Mouse (Mus musculus) megakaryocyte, embryonic 14.5 days (primary cell): ENCODE results near the gene Apol9a. TPM values are rescaled to one million over a fixed set of nuclear protein-coding genes. Genes with fewer than 3 reads are reported as not detected.

Experiments used
- H3K27me3 ChIP-seq: replicated peaks from 2 replicates; pipeline ENCODE3; 2012; ENCODE audit warnings: inconsistent platforms
- H3K36me3 ChIP-seq: replicated peaks from 2 replicates; pipeline ENCODE3; 2012; ENCODE audit warnings: low read length, inconsistent platforms, mixed read lengths
- H3K4me1 ChIP-seq: 2 replicates; pipeline ENCODE4 v1.6.1; 2012; ENCODE audit warnings: inconsistent platforms
- H3K4me3 ChIP-seq: replicated peaks from 2 replicates; pipeline ENCODE3; 2012; ENCODE audit warnings: moderate library complexity, mild to moderate bottlenecking, inconsistent platforms
- H3K9me3 ChIP-seq: 2 replicates; pipeline ENCODE4 v1.6.1; 2012; ENCODE audit warnings: inconsistent platforms
- FLI1 ChIP-seq: IDR thresholded peaks from 2 replicates; pipeline ENCODE4 v1.6.1; 2012; ENCODE audit warnings: low read length, inconsistent platforms, mixed read lengths
- GATA1 ChIP-seq: IDR thresholded peaks from 3 replicates; pipeline ENCODE4 v1.6.1; 2012; ENCODE audit warnings: mixed read lengths, low read length, inconsistent platforms, borderline replicate concordance
- polyA plus RNA-seq: library from polyadenylated mRNA; stranded (reverse); fragments of >175 nt; gene quantifications from 2 replicates; pipeline ENCODE4 v1.2.3, GENCODE M21; 2012; ENCODE audit warnings: low replicate concordance; ENCODE audit not compliant: insufficient read depth

Apol9a gene
- polyA plus RNA-seq, 1 experiment, result not detected

DNA sequence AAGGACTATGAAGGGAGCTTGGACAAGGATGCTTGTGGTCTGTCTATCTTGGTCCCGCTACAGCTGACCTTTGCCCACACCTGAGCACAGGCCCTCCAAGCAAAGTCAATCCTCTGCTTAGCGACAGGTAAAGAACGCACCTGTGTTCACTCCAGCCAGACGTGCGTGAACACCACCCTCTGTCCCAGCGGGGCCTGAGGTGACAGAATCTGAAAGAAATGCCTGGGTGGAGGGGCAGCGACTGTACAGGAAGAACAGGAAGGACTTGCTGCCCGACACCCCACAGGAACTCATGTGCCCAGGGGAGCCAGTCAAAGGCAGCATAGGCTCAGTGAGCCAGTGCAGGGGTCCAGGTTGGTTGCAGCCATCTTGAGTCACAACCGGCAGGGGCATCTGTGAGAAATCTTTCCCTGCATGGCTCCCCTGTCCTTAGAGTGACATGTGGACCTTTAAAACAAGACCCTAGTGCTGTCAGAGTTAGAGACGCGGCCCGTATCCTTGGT, 42.1 kb downstream of the Apol9a start:
- TF ChIP-seq GATA1, result no peak
- TF ChIP-seq FLI1, result no peak
- no peaks in the 10 kb centered on the region for H3K36me3 ChIP-seq
- H3K4me3 ChIP-seq, result no peak overlapping the region
- H3K4me1 ChIP-seq, result peaks cover 11% of the 10 kb centered on the region
- no peaks in the 10 kb centered on the region for H3K9me3 ChIP-seq
- H3K27me3 ChIP-seq, result peaks cover 25% of the 10 kb centered on the region

DNA sequence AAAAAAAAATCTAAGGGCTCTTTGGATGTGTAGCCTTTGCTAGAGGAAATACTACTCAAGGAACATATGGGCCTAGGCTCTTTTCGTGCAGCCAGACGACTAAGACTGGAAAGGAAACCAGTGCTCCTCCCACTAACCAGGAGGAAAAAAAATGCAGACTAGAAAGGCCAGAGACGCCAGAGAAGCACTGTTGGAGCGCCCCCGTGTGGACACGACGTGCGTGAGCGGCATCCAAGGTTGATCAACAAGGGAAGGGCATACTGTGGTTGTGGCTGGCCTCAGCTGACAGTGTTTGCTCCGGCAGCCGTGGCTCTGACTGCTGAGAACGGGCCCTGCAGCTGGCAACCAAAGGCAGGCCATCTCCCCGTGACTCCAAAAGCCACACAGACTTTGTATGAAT, 42.8 kb downstream of the Apol9a start:
- Histone ChIP-seq H3K36me3 (no peaks in the 10 kb centered on the region), H3K4me1 (peaks cover 11% of the 10 kb centered on the region), H3K4me3 (peak overlapping the region; percentile 65), H3K27me3 (peaks cover 28% of the 10 kb centered on the region), H3K9me3 (no peaks in the 10 kb centered on the region)
- no peak for TF ChIP-seq GATA1

DNA sequence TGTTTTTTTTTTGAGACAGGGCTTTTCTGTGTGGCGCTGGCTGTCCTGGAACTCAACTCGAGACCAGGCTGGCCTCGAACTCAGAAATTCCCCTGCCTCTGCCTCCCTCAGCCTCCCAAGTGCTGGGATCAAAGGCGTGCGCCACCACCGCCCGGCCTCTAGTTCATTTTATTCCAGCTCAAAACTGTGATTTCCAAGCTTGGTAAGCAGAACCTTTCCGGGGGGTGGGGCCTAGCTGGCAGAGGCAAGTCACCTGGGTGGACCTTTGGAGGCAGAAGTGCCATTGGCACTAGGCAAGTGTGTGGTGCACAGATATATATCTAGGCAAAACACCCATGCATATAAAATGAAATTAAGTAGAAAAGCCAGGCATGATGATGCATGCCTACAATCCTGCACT, 43.4 kb downstream of the Apol9a start:
- no peak for TF ChIP-seq FLI1
- no peak for TF ChIP-seq GATA1
- Histone ChIP-seq H3K27me3 (peaks cover 30% of the 10 kb centered on the region), H3K4me3 (no peak overlapping the region)

DNA sequence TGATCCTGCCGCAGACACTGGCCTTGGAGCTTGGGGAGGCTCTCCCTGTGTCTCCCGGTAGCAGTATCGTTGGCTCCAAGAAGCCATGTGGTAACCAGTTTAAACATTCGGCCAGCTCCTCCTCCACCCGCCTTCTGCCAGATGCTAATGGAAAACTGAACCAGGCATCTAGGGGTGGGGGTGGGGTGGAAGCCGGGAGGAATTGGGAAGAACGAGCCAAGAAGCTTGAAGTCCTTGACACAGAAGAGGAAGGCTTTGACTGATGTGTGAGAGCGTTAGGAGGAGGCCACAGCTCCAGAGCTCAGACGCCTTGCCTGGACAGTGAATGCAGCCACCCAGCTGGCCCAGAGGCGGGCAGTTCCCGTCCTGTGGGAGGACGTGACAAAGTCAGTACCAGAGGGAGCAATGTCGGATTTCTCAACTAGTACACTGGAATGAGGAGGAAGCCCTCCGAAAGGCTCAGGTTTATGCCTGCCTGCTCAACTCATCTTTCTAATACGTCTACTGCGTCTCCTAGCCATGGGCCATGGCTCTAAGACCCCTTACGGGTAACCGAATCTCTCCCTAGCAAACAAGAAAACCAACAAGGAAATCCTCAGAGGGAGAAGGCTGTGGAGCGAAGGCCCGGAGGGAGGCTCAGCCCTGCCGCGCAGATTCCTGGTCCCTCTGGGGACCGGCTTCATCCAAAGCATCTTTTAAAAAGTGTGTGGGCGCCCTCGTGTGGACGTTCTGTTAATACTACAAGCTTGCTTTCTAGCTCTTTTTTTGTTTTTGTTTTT, 44.0 kb downstream of the Apol9a start:
- H3K27me3 ChIP-seq, result peaks cover 32% of the 10 kb centered on the region
- TF ChIP-seq GATA1 (no peak), FLI1 (no peak)
- H3K9me3 ChIP-seq, result no peaks in the 10 kb centered on the region
- no peak overlapping the region for H3K4me3 ChIP-seq
- H3K36me3 ChIP-seq, result no peaks in the 10 kb centered on the region
- peaks cover 11% of the 10 kb centered on the region for H3K4me1 ChIP-seq

More for the DNA sequence above, 43.4 kb downstream of the Apol9a start:
- Histone ChIP-seq H3K9me3 (no peaks in the 10 kb centered on the region), H3K36me3 (no peaks in the 10 kb centered on the region), H3K4me1 (peaks cover 11% of the 10 kb centered on the region)

DNA sequence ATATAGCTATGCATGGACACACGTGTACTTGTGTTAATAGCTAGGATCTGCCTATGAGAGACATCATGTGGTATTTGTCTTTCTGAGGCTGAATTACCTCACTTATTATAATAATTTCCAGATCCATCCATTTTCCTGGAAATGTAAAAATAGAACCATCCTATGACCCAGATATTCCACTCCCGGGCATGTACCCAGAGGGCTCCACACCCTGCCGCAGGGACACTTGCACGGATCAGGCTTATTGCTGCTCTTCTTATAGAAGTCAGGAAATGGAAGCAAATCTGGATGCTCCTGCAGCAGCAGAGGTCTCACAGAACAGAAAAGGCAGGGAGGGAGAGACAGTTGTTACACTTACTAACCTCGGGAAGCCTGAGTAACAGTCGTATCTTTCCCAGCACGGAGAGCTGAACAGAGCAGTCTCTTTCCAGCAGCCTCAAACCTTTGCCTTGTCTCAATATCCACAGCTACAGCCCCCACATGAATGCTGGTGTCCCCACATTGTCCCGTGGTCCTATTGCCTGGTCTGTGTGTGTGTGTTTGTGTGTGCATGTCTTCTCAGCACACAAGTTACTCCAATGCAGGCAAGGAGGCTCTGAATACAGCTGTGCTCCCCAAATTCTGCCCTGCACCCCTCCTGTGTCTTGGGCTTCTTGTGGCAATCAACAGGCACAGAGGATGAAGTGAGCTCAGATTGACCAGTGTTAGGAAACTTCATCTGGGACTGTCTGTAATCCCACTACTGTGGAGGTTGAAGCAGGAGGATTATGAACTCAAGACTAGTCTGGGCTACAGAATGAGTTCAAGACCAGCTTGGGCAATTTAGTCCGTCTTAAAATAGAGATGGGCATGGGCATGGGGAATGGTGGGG, 45.0 kb downstream of the Apol9a start:
- TF ChIP-seq GATA1, result no peak
- H3K4me3 ChIP-seq, result no peak overlapping the region
- H3K9me3 ChIP-seq, result no peaks in the 10 kb centered on the region
- H3K4me1 ChIP-seq, result peaks cover 11% of the 10 kb centered on the region
- no peaks in the 10 kb centered on the region for H3K36me3 ChIP-seq
- H3K27me3 ChIP-seq, result peaks cover 30% of the 10 kb centered on the region

DNA sequence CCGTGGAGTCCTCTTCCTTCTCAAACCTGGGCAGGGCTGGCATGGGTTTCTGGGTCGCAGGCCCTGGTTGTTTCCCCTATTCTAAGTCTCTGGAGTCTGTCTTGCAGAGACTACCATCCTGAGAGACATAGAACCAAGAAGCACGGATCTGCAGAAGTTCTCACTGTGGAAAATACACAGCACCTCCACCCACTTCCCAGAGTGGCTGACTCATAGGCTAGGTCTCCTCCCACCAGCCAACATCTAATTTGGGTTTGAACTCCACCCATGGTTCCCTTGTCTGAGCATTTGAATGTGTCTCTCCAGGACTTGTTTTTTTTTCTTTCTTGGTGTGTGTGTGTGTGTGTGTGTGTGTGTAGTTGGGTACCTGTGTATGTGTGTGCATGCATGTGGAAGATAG, 46.9 kb downstream of the Apol9a start:
- Histone ChIP-seq H3K4me3 (no peak overlapping the region), H3K4me1 (peaks cover 11% of the 10 kb centered on the region), H3K27me3 (peaks cover 34% of the 10 kb centered on the region), H3K36me3 (no peaks in the 10 kb centered on the region), H3K9me3 (no peaks in the 10 kb centered on the region)
- TF ChIP-seq FLI1, result no peak
- TF ChIP-seq GATA1, result no peak

DNA sequence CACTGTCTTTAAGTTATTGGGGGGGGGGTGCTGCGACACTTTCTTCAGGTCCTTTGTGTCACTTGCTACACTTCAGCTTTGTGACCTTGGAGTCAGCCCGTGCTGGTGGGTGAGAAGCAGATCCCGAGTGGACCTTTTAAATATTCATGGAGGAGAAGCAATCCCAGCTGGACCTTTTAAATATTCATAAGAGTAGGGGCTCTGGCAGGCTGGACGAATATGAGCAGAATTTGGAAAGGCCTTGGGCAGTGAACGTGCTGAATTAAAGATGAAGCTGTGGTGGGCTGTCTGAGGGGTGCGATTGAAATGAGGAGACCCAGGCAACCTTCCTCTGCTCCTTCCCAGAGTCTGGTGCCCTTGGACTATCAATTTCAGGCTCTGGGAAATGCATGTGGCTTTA, 47.4 kb downstream of the Apol9a start:
- Histone ChIP-seq H3K27me3 (peaks cover 34% of the 10 kb centered on the region), H3K9me3 (no peaks in the 10 kb centered on the region), H3K4me3 (no peak overlapping the region), H3K4me1 (peaks cover 14% of the 10 kb centered on the region), H3K36me3 (no peaks in the 10 kb centered on the region)
- no peak for TF ChIP-seq GATA1

DNA sequence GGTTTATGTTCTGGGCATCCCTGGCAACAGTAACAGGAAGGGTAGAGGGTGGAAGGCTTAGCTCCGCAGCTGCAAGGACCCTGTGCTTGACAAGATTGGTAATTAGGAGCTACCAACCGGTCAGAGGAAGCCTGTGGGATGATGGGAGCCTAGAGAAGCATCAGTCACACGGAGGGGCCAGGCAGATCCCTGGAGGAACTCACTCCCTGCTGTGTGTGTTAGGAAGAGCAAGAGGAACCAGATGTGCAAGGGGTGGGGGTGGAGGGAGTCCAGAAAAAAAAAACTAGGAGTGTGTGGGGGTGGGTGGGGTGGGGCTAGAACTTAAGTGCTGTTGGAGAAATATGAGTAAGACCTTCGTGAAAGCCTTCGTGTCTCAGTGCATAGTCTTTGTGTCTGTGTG, 48.0 kb downstream of the Apol9a start:
- TF ChIP-seq FLI1 (no peak), GATA1 (no peak)
- peaks cover 36% of the 10 kb centered on the region for H3K27me3 ChIP-seq
- H3K4me1 ChIP-seq, result peaks cover 13% of the 10 kb centered on the region
- H3K9me3 ChIP-seq, result no peaks in the 10 kb centered on the region
- no peaks in the 10 kb centered on the region for H3K36me3 ChIP-seq
- H3K4me3 ChIP-seq, result no peak overlapping the region

DNA sequence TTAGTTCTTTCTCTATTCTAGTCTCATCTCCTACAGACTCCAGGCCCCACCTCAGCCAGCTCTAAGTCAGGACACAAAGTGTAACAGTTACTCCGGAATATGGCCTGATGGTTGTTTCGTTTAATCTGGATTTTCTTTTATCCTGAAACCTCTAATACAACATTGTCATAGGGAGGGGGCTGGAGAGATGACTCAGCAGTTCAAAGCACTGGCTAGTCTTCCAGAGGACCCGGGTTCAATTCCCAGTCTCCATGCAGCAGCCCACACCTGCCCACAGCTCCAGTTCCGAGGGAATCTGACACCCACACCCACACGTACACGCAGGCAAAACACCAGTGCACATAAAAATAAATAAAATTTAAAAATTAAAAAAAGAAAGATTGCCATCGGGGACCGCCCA, 51.0 kb downstream of the Apol9a start:
- Histone ChIP-seq H3K9me3 (0 out of 2 replicates have a peak, but pooled peaks cover 3% of the 10 kb centered on the region), H3K4me3 (no peak overlapping the region), H3K4me1 (peaks cover 7% of the 10 kb centered on the region), H3K36me3 (no peaks in the 10 kb centered on the region), H3K27me3 (peaks cover 38% of the 10 kb centered on the region)
- TF ChIP-seq FLI1 (no peak), GATA1 (no peak)

DNA sequence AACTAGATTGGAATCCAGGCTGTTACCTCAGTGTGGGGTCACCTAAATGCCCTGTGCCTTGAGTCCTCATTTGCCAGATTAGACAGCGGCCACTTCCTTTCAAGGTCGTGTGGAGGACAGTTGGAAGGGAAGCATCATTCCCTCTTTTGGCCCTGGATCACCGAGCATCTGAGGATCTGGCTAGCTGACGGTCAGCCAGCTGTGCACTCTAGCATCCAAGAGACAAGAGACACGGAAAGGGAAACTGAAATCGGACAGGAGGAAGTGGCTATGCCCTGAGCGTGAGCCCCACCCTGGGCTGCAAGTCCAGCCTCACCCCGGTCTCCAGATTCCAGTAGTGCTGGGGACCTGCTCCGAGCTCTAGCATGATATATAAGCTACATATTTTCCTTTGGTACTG, 51.4 kb downstream of the Apol9a start:
- 0 out of 2 replicates have a peak, but pooled peaks cover 3% of the 10 kb centered on the region for H3K9me3 ChIP-seq
- no peak for TF ChIP-seq GATA1
- TF ChIP-seq FLI1, result no peak
- no peak overlapping the region for H3K4me3 ChIP-seq
- H3K36me3 ChIP-seq, result no peaks in the 10 kb centered on the region
- peaks cover 7% of the 10 kb centered on the region for H3K4me1 ChIP-seq
- peaks cover 41% of the 10 kb centered on the region for H3K27me3 ChIP-seq
